Mouse (Mus musculus) embryonic facial prominence, embryonic 12.5 days (tissue): ENCODE results near the gene Cntrob. TPM values are rescaled to one million over a fixed set of nuclear protein-coding genes. Genes with fewer than 3 reads are reported as not detected.
A peak's percentile ranks its signal among the peaks of the same experiment; 100 is the strongest.

Experiments
- ATAC-seq: fragments of 200-750 bp; cut with Nextera tagmentation; 2 replicates; pipeline ENCODE4 v1.8.0; 2017; ENCODE audit not compliant: insufficient number of reproducible peaks, insufficient read depth, low FRiP score, low TSS enrichment
- H3K27ac ChIP-seq: fragments of 300-500 bp; sonication (generic); 2 replicates; pipeline ENCODE4 v1.5.1; 2016; ENCODE audit warnings: mild to moderate bottlenecking
- H3K27me3 ChIP-seq: fragments of 300-500 bp; sonication (generic); 2 replicates; pipeline ENCODE4 v1.6.1; 2016; ENCODE audit warnings: mild to moderate bottlenecking, moderate library complexity
- H3K36me3 ChIP-seq: fragments of 300-500 bp; sonication (generic); 2 replicates; pipeline ENCODE4 v1.6.1; 2016; ENCODE audit warnings: mild to moderate bottlenecking
- H3K4me1 ChIP-seq: fragments of 300-500 bp; sonication (generic); 2 replicates; pipeline ENCODE4 v1.6.1; 2016
- H3K4me2 ChIP-seq: fragments of 300-500 bp; sonication (generic); replicated peaks from 2 replicates; pipeline ENCODE4 v1.6.1; 2016; ENCODE audit warnings: mild to moderate bottlenecking, moderate library complexity
- H3K4me3 ChIP-seq: fragments of 300-500 bp; sonication (generic); 2 replicates; pipeline ENCODE4 v1.5.1; 2016; ENCODE audit warnings: mild to moderate bottlenecking
- H3K9ac ChIP-seq: fragments of 300-500 bp; sonication (generic); 2 replicates; pipeline ENCODE4 v1.6.1; 2016; ENCODE audit warnings: mild to moderate bottlenecking, moderate library complexity
- H3K9me3 ChIP-seq: fragments of 300-500 bp; sonication (generic); 2 replicates; pipeline ENCODE4 v1.6.1; 2016; ENCODE audit warnings: mild to moderate bottlenecking, moderate library complexity
- WGBS: fragments of 180-500 bp; shearing (Covaris S2); methylation state at CpG from one replicate; pipeline ENCODE4 v1.1.7; 2016; 5-methylcytosine and 5-hydroxymethylcytosine counted together
- polyA plus RNA-seq: library from polyadenylated mRNA; unstranded; fragments of >200 nt; fragmentation: Nextera tagmentation; extraction: Ambion mirVana; gene quantifications from 2 replicates; pipeline ENCODE4 v1.2.1, GENCODE M21; 2016

Cntrob gene
- polyA plus RNA-seq, 1 experiment from 2014 or later = 31.2 TPM

- Histone ChIP-seq H3K36me3 (no peaks in the 10 kb centered on the region), H3K9me3 (no peaks in the 10 kb centered on the region), H3K4me1 (no peaks in the 10 kb centered on the region), H3K4me3 (no peak overlapping the region), H3K27ac (no peak overlapping the region), H3K4me2 (no peak overlapping the region), H3K9ac (no peak overlapping the region), H3K27me3 (no peaks in the 10 kb centered on the region)
- no peak for ATAC-seq
- 49% methylated on average over 5 of the region's 5 CpGs for WGBS
These were observed 65.3 kb downstream of the Cntrob start for GRCm38 (mm10) chr11:69258287-69258686.

GRCm38 (mm10) chr11:69257807-69258206 lies 65.8 kb downstream of the Cntrob start:
- no peaks in the 10 kb centered on the region for H3K36me3 ChIP-seq
- H3K4me3 ChIP-seq = no peak overlapping the region
- H3K9me3 ChIP-seq = no peaks in the 10 kb centered on the region
- H3K27me3 ChIP-seq = no peaks in the 10 kb centered on the region
- H3K9ac ChIP-seq = no peak overlapping the region
- ATAC-seq = no peak
- H3K4me2 ChIP-seq = no peak overlapping the region
- no peak overlapping the region for H3K27ac ChIP-seq
- 37% methylated on average over 4 of the region's 4 CpGs for WGBS
- H3K4me1 ChIP-seq = no peaks in the 10 kb centered on the region

DNA sequence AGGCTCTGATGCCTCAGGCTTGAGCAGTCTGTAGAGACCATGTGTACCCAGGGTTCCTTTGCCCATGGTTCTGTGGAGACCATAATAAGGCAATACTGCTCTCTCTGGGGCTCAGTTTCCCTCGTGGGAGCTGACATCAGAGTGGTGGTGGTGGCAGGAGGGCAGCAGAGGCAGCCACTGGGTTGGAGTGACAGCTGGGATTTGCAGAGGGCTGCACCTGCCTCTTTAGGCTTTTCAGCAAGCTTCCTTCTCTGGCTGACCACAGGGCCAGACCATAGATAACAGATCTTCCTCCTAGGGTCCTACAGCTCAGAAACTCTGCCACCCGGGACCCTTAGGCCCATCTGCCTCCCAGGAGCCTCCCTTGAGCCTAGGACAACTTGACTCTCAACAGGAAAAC lies 66.5 kb downstream of the Cntrob start:
- no peak overlapping the region for H3K4me3 ChIP-seq
- no peaks in the 10 kb centered on the region for H3K9me3 ChIP-seq
- no peak overlapping the region for H3K9ac ChIP-seq
- H3K27me3 ChIP-seq = no peaks in the 10 kb centered on the region
- 64% methylated on average over 2 of the region's 2 CpGs for WGBS
- H3K4me2 ChIP-seq = no peak overlapping the region
- no peaks in the 10 kb centered on the region for H3K36me3 ChIP-seq
- 0 out of 2 replicates have a peak, but pooled peaks have one; percentile 7 for ATAC-seq
- H3K4me1 ChIP-seq = peaks cover 3% of the 10 kb centered on the region; the same call in 1 of the 2 replicates
- peak overlapping the region; percentile 12; the same call in 1 of the 2 replicates for H3K27ac ChIP-seq

DNA sequence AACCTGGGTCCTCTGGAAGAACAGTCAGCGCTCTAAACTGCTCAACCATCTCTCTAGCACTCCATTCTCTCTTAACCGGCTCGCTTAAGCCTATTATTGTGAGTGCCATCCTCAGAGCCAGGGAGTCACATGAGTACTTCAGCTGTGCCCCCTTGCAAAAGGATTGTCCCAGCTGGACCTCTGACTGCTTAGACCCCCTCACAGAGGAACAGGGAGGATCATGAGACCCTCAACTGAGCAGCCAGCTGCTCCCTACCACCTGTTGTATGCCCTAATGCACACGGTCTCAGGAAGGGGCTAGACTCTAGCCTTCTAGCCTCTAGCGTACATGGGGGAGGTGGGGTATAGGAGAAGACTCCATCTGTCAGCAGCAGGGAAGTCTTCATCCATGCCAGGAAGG lies 68.8 kb downstream of the Cntrob start:
- no peak overlapping the region for H3K9ac ChIP-seq
- 80% methylated on average over 5 of the region's 5 CpGs for WGBS
- no peak overlapping the region for H3K4me2 ChIP-seq
- peaks cover 12% of the 10 kb centered on the region for H3K4me1 ChIP-seq
- no peaks in the 10 kb centered on the region for H3K9me3 ChIP-seq
- no peaks in the 10 kb centered on the region for H3K36me3 ChIP-seq
- no peak overlapping the region for H3K27ac ChIP-seq
- no peaks in the 10 kb centered on the region for H3K27me3 ChIP-seq
- no peak overlapping the region for H3K4me3 ChIP-seq
- ATAC-seq = no peak

- Histone ChIP-seq H3K4me3 (no peak overlapping the region), H3K27me3 (no peaks in the 10 kb centered on the region), H3K9me3 (no peaks in the 10 kb centered on the region), H3K27ac (no peak overlapping the region; the same call in 1 of the 2 replicates), H3K4me2 (no peak overlapping the region), H3K9ac (no peak overlapping the region), H3K36me3 (no peaks in the 10 kb centered on the region), H3K4me1 (peaks cover 12% of the 10 kb centered on the region)
- ATAC-seq = no peak
- WGBS = 31% methylated on average over 9 of the region's 9 CpGs
These were observed 70.4 kb downstream of the Cntrob start for GRCm38 (mm10) chr11:69253131-69253530.

GRCm38 (mm10) chr11:69251953-69252352 lies 71.6 kb downstream of the Cntrob start:
- no peaks in the 10 kb centered on the region for H3K27me3 ChIP-seq
- H3K27ac ChIP-seq = peak overlapping the region; percentile 76
- no peak overlapping the region for H3K4me3 ChIP-seq
- WGBS = 33% methylated on average over 7 of the region's 7 CpGs
- no peaks in the 10 kb centered on the region for H3K36me3 ChIP-seq
- peaks cover 12% of the 10 kb centered on the region for H3K4me1 ChIP-seq
- no peak for ATAC-seq
- H3K9me3 ChIP-seq = no peaks in the 10 kb centered on the region
- 0 out of 2 replicates have a peak overlapping the region, but pooled peaks have one; percentile 11 for H3K4me2 ChIP-seq
- H3K9ac ChIP-seq = no peak overlapping the region

DNA sequence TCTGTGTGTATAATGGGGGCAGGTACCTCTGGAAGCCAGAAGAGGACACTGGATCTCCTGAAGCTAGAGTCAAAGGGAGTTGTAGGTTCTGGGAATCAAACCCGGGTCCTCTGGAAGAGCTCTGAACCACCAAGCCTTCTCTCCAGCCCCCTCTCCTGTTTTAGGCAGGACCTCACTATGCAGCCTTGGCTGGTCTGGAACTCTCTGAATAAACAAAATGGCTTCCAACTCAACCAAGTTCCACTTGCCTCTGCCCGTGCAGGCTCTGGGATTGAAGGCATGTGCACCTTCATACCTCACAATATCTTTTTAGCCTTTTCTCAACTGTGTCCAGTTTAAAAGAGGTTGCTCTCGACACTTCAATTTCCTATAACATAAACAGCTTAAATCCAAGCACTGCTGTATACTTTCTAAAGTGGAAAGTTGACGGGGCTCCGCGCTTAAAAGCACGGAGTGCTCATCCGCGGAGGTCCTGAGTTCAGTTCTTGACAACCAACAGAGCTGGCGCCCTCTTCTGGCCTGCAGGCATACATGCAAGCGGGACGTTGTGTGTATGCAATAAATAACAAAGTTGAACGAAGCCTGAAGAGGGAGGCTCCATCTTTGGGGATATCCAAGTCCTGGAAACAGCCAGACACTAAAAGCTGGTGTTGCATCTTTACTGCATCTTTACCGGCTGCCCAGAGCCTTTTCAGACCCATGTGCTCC lies 72.3 kb downstream of the Cntrob start:
- H3K4me1 ChIP-seq = peaks cover 12% of the 10 kb centered on the region
- H3K36me3 ChIP-seq = no peaks in the 10 kb centered on the region
- no peaks in the 10 kb centered on the region for H3K27me3 ChIP-seq
- H3K4me3 ChIP-seq = no peak overlapping the region
- no peaks in the 10 kb centered on the region for H3K9me3 ChIP-seq
- H3K4me2 ChIP-seq = no peak overlapping the region
- H3K27ac ChIP-seq = peak overlapping the region; percentile 76
- WGBS = 57% methylated on average over 14 of the region's 14 CpGs
- no peak for ATAC-seq
- no peak overlapping the region for H3K9ac ChIP-seq

- no peak overlapping the region for H3K9ac ChIP-seq
- no peak overlapping the region for H3K4me2 ChIP-seq
- no peaks in the 10 kb centered on the region for H3K27me3 ChIP-seq
- no peaks in the 10 kb centered on the region for H3K9me3 ChIP-seq
- WGBS = 81% methylated on average over 5 of the region's 5 CpGs
- H3K27ac ChIP-seq = no peak overlapping the region
- H3K4me3 ChIP-seq = no peak overlapping the region
- H3K4me1 ChIP-seq = peaks cover 16% of the 10 kb centered on the region
- H3K36me3 ChIP-seq = no peaks in the 10 kb centered on the region
- no peak for ATAC-seq
These were observed 73.5 kb downstream of the Cntrob start for GRCm38 (mm10) chr11:69250106-69250505.

Other genes starting within 250 kb of the Cntrob start
- gene Vamp2, start 235.3 kb downstream of the Cntrob start, polyA plus RNA-seq = 84.3 and 85.0 TPM in 2 replicates
- gene Per1, start 228.6 kb downstream of the Cntrob start, polyA plus RNA-seq = 11.4 and 11.5 TPM in 2 replicates
- 0.65 and 0.73 TPM in 2 replicates for gene Hes7, start 203.4 kb downstream of the Cntrob start, polyA plus RNA-seq
- 0.14 and 0.40 TPM in 2 replicates for gene 9130213A22Rik, start 201.2 kb downstream of the Cntrob start, polyA plus RNA-seq
- 0.47 and 0.89 TPM in 2 replicates for gene Aloxe3, start 197.9 kb downstream of the Cntrob start, polyA plus RNA-seq
- 0.15 and 0.19 TPM in 2 replicates for gene Alox12b, start 166.8 kb downstream of the Cntrob start, polyA plus RNA-seq
- 0.12 and 0.20 TPM in 2 replicates for gene Alox8, start 125.9 kb downstream of the Cntrob start, polyA plus RNA-seq
- gene Gucy2e, start 86.7 kb downstream of the Cntrob start, polyA plus RNA-seq = 0.10 and 0.17 TPM in 2 replicates
- 164 and 173 TPM in 2 replicates for gene Trappc1, start 205 bp upstream of the Cntrob start, polyA plus RNA-seq
- 2.2 and 2.4 TPM in 2 replicates for gene Kcnab3, start 2.5 kb upstream of the Cntrob start, polyA plus RNA-seq
- 24.1 and 25.0 TPM in 2 replicates for gene Rnf227, start 16.7 kb upstream of the Cntrob start, polyA plus RNA-seq
- 130 and 135 TPM in 2 replicates for gene Chd3, start 45.6 kb upstream of the Cntrob start, polyA plus RNA-seq
- 126 and 129 TPM in 2 replicates for gene Naa38, start 71.7 kb upstream of the Cntrob start, polyA plus RNA-seq
- 44.6 and 50.0 TPM in 2 replicates for gene Cyb5d1, start 71.9 kb upstream of the Cntrob start, polyA plus RNA-seq
- gene Tmem88, start 74.5 kb upstream of the Cntrob start, polyA plus RNA-seq = 18.1 and 21.3 TPM in 2 replicates
- 42.3 and 43.4 TPM in 2 replicates for gene Kdm6b, start 89.9 kb upstream of the Cntrob start, polyA plus RNA-seq
- 2.4 and 2.8 TPM in 2 replicates for gene Dnah2, start 225.3 kb upstream of the Cntrob start, polyA plus RNA-seq
- gene Efnb3, start 236.4 kb upstream of the Cntrob start, polyA plus RNA-seq = 57.0 and 61.9 TPM in 2 replicates